Mouse (Mus musculus): Measurements from ENCODE around the gene Ypel5.

The Ypel5 gene

DNA sequence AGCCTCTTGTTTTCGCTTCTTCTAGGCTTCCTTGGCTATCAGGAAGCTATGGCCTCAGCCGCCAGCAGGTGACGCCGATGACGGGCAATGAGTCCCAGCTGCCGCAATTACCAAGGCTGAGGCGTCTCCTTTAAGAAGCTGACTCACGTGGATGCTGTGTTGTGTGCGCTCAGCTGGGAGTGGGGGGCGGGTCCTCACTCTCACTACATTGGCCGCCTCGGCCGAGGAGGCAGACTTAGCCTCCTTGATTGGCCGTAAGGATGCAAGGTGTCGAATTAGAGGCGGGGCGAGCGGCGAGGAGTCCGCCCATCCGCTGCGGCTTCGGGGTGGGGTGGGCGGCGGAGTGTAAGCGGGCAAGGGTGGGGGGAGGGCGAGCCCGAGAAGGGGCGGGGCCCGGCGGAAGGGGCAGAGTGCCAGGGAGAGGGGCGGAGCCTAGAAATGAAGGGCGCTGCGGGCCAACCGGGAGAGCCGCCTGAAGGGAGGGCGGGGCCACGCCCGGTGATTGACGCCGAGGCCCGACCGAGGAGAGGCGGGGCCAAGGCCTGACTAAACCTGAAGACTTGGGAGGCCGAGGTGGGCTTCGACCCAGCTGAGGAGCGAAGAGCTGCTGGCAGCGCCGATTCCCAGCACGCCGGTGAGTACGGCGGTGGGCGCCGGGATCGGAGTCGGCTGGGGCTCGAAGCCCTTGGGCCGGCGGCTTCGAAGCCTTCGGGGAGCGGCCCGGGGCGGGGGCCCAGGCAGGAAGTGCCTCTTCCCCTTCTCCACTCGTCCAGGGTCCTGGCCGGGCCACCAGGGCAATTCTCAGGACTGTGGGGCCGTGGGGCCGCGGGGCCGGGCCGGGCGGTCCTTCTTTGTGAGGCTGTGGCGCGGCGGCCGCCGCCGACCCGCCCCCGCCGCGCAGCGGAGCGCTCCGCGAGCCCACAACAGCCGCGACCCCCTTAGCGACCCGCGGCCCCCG lies at the start of gene Ypel5:
TSS of gene Ypel5 (plus strand) at position 296 of the 958 bp plus-strand sequence.
- peak; percentile 97 to 99 for DNase-seq (ENCODE audit: low spot score in 2 of 2)

DNA sequence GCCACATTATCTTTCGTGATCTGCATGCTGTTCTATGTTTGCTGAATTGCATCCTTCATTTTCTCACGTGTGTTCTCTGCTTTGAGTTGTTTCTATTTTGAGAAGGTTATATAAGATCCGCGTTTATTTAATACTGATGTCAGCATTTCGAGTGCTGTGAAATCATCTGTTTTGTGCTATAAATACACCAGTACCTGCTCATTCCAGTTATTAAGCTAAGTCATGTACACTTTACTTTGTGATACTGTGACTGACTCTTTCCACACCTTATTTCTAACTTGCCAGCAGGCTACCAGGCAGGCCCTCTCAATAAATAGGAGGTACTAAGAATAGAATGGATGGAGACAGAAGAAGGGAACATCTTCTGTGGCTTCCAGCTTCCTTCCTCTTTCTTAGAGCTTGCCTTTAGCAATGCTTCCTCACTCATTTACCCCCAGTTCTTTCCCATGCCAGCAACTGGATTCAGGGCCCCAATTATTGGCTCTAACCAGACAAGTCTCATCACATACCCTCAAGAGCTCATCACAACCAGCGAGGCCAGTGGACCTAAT lies 48.3 kb upstream of the Ypel5 start:
- no peak for DNase-seq (ENCODE audit: low spot score in 2 of 2)

DNA sequence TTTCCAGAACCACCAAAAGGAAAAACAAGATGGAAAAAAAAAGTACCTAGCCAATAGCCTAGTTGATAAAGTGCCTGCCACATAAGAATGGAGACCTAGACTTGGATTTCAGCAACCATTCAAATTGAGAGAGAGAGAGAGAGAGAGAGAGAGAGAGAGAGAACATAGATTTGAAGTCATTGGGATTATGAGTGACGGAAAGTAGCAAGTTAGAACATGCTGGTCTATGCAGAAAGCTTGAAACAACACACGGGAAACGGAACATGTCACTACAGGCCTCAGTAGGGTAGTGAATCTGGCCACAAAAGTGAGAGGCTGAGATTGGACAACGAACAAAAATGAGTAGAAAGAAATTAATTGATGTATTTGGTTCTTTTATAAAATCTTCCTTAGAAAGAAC lies 43.0 kb upstream of the Ypel5 start:
- no peak for DNase-seq (ENCODE audit: low spot score in 2 of 2)

DNA sequence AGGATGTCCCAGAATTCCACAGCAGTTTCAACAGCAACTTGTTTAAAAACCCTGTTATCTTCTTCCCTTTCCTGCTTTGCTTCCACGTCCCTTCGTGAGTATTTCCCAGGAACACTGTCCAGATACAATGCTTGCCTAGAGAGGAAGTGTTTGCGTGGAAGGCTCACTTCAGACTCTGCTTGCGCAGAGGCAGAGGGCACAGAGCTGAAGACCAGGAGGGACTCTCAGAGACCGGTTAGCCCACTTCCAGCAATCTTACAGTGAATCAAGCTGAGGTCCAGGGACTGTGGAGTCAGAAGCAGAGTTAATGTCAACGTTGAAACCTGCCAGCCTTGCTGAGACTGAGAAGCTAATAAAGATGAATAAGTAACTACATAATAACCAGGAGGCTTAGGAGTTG lies 41.6 kb upstream of the Ypel5 start:
- DNase-seq (ENCODE audit: low spot score in 2 of 2): no peak

DNA sequence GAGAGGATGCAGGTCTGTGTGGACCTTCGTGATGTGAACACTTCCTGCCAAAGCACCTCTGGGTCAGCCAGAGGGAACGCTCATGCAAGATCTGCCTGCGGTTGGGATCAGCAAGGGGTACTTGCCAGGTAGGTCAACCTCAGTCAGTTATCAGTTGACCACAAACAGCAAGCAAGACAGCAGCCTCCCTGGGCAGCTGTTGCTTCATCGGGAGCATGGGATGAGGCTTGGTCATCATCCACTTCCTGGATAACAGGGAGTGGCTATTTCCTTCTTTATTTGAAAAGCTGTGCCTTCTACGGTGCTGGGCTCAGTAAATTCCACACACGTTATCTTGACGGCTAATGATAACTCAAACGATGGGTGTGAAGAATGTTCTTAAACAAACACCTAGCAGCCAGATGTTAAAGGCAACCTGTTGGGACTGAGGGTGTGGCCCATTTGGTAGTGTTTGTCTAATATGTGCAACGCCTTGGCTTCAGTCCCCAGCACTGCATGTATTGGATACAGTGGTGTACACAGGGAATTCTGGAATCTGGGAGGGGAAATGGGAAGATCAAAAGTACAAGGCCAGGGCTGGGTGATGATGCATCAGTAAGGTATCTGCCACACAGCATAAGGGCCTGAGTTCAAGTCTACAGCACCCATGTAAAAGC lies 40.7 kb upstream of the Ypel5 start:
- DNase-seq (ENCODE audit: low spot score in 2 of 2): no peak

DNA sequence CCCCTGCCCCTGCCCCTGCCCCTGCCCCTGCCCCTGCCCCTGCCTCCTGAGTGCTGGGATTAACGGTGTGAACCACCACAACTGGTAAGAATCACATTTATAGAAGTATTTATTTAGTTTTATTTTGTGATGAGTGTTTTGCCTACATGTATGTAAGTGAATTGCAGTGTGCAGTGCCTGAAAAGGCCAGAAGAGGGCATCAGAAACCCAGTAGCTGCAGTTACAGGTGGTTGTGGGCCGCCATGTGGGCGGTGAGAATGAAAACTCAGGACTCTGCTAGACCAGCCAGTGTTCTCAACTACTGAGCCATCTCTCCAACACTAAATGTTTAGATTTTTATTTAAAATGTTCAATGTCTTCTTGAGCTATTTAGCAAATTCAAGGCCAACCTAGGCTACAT lies 39.7 kb upstream of the Ypel5 start:
- DNase-seq (ENCODE audit: low spot score in 2 of 2): no peak

DNA sequence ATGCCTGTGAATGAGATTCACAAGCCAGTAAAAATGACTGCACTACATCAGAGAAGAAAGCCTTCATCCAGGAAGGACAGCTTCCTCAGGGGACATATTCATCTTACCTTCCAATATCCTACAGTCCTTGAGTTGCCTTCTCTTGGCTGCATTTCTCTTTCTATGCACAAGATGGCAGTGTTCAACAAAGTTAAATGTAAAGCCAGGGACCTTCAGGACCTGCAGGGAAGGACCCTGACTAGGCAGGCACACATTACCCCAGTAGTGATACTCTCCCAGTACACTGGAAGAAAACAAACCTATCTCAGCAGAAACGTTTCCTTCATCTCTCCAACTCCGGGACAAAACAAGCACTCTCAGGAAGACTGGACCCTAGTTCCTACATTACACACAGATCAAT lies 38.4 kb upstream of the Ypel5 start:
- peak in 1 of 2 experiments; percentile 30 for DNase-seq (ENCODE audit: low spot score in 2 of 2)

DNA sequence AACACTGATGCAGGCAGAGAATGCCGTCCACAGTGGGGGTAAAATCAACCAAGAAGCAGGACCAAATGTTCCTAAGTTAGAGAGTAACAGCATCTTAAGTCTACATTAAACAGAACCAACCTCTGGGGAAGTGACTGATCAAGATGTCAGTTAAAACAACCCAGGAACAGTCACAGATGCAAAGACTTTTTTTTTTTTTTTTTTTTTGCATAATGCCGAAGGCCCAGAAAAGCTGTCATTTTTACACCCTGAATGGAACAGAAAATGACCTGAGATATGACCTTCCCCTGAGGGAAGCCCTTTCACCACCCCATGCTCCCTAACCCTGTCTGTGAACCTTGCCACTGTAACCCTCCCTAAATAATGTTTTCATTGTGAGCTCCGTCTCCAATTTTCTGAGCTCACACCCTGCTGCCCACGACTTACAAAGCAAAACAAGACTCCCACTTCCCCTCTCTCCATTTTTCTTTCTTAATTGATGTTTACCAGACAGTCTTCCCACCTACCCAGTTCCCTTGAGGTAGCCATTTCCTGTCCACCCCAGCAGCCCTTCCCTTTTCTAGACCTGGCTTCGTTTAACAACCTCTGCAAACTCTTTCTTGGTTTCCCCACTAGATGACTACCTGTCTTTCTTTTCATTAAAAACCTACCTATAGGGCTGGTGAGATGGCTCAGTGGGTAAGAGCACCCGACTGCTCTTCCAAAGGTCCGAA lies 26.2 kb upstream of the Ypel5 start:
- DNase-seq (ENCODE audit: low spot score in 2 of 2): no peak

DNA sequence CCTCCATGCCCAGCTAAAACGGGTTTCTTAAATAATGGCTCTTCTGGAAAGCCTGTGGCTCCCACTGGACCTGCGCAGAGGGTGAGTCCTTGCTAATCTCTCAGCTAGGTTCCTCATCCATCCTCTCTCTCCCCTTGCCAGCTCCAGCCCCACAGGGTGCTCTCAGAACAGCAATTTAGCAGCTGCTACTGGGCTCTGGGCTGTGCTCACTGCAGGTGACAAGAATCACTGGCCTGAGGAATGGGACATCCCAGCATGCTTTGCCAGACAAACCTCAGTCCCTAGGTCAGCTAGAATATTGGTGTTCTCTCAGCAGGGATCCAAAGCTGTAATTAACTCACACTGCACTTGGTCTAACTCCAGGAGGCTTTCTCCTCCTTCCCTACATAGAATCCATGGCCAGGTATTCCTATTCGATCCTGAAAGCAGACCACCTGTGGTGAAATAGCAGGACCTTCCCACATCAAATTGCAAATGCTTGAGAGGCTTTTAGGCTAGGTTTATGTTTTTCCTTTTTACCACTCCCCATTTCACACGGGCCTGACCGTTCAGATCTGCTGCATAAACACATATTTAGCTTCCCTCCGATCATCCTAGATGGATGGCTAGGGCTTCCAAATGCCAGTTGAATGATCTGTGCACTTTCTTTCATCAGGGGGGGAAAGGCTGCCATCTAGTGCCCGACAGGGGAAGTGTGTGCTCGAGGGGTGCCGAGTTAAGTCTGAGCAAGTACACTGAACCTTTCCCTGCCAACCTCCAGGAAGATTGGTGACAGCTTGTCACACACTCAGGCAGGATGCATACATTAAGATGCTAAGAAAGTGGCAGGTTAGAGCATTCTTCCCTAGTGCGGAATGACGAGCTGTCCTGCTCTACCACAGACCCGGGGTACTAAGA lies 22.6 kb upstream of the Ypel5 start:
- DNase-seq (ENCODE audit: low spot score in 2 of 2): peak; percentile 40 to 66

DNA sequence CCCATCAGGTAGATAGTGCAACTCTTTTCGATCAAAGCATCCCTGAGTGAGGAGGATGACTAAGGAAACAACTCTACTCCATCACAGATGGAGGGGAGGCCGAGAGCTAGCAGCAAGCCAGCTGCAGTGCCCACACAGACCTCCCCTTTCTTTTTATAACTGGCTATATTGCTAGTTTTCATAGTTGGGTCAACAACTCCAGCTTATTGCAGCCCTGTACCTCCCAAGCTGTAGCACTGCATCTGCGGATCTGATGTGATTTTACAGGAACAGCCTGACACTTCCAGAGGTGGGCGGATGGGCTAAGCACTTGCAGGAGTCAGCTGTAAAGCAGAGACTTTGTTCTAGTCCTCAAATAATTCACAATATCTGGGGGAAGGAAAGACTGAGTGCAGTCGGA lies 18.7 kb upstream of the Ypel5 start:
- no peak for DNase-seq (ENCODE audit: low spot score in 2 of 2)

DNA sequence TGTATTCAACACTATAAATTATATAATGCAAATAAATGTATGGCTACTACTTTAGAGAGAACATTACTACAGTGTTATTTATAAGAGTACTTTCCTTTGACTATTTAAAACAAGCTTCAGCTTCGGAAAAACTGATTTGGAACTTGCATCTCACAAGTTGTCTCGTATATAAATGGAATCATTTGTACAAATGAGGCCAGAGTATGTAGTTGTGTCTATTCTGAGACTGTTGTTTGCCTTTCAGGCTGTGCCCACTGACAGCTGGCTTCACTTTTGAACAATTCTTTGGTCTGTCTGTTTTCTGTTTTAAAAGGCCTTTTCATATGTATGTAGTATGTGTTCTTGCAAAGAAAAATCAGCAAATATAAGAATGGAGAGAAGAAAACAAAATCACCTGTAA lies 16.5 kb upstream of the Ypel5 start:
- no peak for DNase-seq (ENCODE audit: low spot score in 2 of 2)

DNA sequence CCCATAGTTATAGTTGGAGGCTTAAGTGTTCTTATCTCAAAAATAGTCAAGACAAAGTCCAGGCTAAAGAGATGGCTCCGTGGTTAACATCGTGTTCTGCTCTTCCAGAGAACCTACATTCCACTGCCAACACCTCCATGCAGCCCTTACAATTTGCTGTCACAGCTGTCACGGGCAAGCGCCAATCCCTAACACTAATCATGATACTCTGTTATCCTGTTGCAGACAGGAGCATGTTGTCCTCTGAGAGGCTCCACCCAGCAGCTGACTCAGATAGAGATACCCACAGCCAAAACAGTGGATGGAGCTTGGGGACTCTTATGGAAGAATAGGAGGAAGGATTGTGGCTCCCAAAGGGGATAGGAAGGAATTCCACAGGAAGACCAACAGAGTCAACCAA lies 15.8 kb upstream of the Ypel5 start:
- no peak for DNase-seq (ENCODE audit: low spot score in 2 of 2)

DNA sequence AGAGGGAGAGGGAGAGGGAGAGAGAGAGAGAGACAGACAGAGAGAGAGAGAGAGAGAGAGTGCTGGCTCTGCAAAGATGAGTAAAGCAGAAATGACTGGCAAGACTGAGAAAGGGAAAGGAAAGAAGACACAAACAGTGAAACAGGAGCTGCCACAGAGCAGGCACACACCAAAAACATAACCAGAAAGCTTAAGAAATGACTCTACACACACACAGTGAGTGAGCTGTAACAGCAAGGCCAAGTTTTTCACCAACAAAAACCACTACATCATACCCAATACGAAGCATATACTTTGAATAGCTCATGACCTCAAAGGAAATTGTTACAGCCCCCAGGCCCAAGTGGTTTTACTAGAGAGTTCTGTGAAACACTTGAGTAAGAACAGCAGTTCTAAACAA lies 14.3 kb upstream of the Ypel5 start:
- DNase-seq (ENCODE audit: low spot score in 2 of 2): no peak

DNA sequence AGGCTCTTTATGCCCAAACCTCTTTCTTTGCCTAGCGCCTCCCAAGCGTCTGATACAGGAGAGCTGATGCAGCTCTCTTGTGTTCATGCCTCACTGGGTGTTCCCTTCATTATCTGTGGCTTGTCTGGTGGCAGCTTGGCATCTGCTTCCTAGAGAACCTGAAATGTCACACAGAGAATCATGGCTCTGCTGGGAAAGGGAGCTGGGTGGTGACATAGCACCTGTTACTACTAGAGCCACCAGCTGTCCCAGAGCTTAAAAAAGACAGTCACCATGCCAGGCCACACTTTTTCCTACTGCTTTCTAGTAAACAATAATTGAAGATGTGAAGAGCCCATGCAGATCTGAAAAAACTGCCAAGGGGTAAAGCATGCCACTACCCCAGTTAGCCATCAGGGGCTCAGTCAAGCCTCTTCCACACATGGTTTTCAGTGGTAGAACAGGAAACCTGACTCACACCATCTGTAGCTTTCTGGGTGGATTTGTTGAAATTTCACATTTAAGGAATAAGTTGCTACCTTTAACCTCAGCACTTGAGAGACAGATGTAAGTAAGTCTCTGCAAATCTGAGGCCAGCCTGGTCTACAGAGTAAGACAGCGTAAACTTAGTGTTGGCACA lies 9.2 kb upstream of the Ypel5 start:
- no peak for DNase-seq (ENCODE audit: low spot score in 2 of 2)

DNA sequence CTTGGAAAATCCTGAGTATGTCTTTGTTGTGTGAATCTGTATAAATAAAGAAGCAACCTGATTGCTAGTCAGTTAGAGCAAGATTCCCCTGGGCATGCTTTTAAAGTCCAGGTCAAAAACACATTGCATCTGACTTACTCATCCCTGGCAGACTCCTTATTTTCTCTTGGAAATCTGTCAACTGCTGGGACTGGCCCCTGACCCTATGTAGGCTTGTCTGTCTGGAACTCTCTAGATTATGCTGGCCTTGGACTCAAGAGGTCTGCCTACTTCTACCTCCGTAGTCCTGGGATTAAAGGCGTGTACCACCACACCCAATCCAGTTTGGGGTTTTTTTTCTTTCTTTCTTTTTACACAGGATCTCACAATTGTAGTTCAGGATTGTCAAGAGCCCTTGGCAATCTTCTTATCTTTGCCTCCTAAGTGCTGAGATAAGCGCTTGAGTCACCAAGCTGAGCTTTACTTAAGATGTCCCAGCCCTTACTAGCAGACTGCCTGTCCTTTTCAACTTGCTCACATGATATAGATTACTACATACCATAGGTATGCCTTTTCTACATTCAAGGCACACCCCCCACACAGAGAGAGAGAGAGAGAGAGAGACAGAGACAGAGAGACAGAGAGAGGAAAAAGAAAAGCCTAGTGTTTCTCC lies 8.1 kb upstream of the Ypel5 start:
- no peak for DNase-seq (ENCODE audit: low spot score in 2 of 2)

DNA sequence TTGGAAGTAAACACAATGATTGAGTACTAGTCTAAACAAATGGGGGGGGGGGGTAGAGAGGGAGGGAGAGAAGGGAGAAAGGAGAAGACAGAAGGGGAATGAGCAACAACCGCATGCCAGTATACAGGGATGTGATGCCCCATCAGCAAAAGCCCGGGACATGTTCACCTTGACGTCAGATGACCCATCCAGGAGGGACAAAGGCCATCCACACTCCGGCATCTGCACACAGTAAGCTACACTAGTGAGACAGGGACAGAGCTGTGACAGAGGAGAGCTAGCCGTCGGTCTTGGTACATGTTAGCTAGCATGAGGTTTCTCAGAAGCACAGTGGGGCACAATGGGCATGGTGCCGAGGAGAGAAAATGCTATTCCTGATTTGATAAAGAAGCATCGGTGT lies 7.6 kb upstream of the Ypel5 start:
- DNase-seq (ENCODE audit: low spot score in 2 of 2): no peak

DNA sequence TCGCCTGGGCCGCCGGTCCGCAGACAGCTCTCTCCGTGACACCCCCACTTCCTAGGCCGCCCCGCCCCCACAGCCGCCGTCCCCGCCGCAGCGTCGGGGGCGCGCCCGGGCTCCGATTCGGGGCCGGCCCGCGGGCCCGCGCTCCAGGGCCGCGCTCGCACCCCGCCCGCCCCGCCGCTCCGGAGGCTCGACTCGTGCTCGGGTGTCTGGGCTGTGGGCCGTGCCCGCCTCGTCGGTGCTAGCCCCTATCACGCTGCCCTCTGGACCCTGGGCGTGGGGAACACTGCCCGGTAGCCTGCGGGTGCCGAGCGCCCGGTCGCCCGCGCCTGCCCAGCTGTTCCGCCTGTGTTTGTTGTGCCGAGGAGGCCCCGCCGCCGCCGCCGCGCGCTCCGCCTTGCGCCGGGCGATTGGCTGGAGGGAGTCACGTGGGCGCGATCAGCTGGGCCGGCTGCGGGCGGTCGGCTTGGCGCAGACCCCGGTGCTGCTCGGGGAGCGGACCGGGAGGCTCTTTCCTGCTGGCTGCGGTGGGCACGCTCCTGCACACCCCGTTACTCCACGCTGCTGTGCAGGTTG lies 973 bp downstream of the Ypel5 start:
- peak; percentile 83 to 92 for DNase-seq (ENCODE audit: low spot score in 2 of 2)

DNA sequence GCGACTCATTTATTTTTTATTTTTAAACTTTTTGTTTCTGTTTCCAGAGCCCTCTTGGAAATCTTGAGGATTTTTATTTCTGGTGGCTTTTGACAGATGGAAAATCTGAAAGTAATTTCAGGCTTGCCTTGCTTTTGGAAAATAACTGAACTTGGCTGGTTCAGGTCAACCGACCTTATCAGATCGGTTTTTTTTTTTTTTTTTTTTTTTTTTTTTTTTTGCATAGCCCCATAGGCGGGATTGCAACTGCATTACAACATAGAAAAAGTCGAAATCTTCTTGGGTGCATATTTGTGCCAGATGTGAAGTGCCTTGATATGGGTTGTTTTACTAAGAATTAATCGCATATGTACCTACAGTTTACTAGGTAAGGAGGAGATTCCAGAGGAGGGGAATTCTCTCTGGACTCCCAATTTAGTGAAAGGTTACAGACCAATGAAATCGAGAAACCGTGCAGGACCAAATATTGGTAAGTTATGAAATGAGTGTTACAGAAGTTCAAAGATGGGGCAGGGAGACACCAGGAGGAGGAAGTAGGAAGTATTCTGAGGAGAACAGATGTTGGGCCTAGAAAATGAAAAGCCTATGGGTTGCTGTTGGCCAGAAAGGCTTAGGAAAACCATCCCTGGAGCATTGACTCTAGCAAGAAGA lies 1.7 kb downstream of the Ypel5 start:
- no peak for DNase-seq (ENCODE audit: low spot score in 2 of 2)

DNA sequence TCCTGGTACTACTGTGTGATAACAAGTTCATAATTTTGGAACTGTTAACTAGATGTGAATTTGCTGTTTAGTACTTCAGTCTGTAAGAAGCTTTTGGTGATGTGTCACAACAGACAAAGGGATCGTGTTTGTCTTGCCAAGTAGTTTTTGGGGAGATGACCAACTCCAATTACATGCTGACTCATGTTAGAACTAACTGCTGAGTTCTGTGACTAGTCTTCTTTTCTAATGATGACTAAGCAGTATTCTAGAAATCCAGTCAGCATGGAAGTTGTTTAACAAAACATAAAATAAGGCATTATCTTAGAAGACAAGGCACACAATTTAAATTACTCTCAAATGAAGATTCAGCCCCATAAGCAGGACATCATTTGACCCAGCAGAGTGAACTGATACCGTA lies 2.7 kb downstream of the Ypel5 start:
- no peak for DNase-seq (ENCODE audit: low spot score in 2 of 2)
